Mouse (Mus musculus) liver, postnatal 0 days (tissue): Measurements from ENCODE around the gene Slc48a1. TPM values are rescaled to one million over a fixed set of nuclear protein-coding genes. Genes with fewer than 3 reads are reported as not detected.
A peak's percentile ranks its signal among the peaks of the same experiment; 100 is the strongest.

Experiments
- ATAC-seq: fragments of 200-750 bp; cut with Nextera tagmentation; 2 replicates; pipeline ENCODE4 v1.8.0; 2017; ENCODE audit warnings: mild to moderate bottlenecking, moderate library complexity
- DNase-seq: peaks from one replicate; pipeline ENCODE4 v3.0.0-alpha.2; 2016
- H3K27ac ChIP-seq: fragments of 300-500 bp; sonication (generic); 2 replicates; pipeline ENCODE4 v1.5.1; 2014; ENCODE audit warnings: antibody characterized with exemption, moderate library complexity, mild to moderate bottlenecking, low read depth
- H3K27me3 ChIP-seq: fragments of 300-500 bp; sonication (generic); 2 replicates; pipeline ENCODE4 v1.6.1; 2014; ENCODE audit warnings: low read length, control low read depth, mixed read lengths; ENCODE audit not compliant: insufficient read depth
- H3K36me3 ChIP-seq: fragments of 300-500 bp; sonication (generic); replicated peaks from 2 replicates; pipeline ENCODE4 v1.6.1; 2014; ENCODE audit warnings: mild to moderate bottlenecking, control low read depth, low read length, moderate library complexity, mixed read lengths; ENCODE audit not compliant: insufficient read depth
- H3K4me1 ChIP-seq: fragments of 300-500 bp; sonication (generic); 2 replicates; pipeline ENCODE4 v1.6.1; 2014; ENCODE audit warnings: antibody characterized with exemption, mild to moderate bottlenecking, control low read depth; ENCODE audit not compliant: insufficient read depth
- H3K4me2 ChIP-seq: fragments of 300-500 bp; sonication (generic); 2 replicates; pipeline ENCODE4 v1.6.1; 2014; ENCODE audit warnings: low read depth, mild to moderate bottlenecking, low read length, moderate library complexity, mixed read lengths
- H3K4me3 ChIP-seq: fragments of 300-500 bp; sonication (generic); 2 replicates; pipeline ENCODE4 v1.5.1; 2014; ENCODE audit warnings: low read depth, low read length
- H3K9ac ChIP-seq: fragments of 300-500 bp; sonication (generic); replicated peaks from 2 replicates; pipeline ENCODE4 v1.6.1; 2014; ENCODE audit warnings: mild to moderate bottlenecking, moderate library complexity
- H3K9me3 ChIP-seq: fragments of 300-500 bp; sonication (generic); 2 replicates; pipeline ENCODE4 v1.6.1; 2016; ENCODE audit warnings: mild to moderate bottlenecking, control low read depth, low read length, mixed read lengths
- CTCF ChIP-seq: sonication (generic); IDR thresholded peaks from 2 replicates; pipeline ENCODE4 v1.5.1; 2016; ENCODE audit warnings: antibody characterized with exemption, low read depth
- EP300 ChIP-seq: IDR thresholded peaks from 2 replicates; pipeline ENCODE4 v1.6.1; 2016; ENCODE audit warnings: antibody characterized with exemption, low read depth, mild to moderate bottlenecking
- WGBS: fragments of 180-500 bp; shearing (Covaris S2); extraction: QIAGEN DNeasy Blood & Tissue Kit; methylation state at CpG from one replicate; pipeline ENCODE4 v1.1.7; 2014; ENCODE audit not compliant: insufficient replicate concordance; 5-methylcytosine and 5-hydroxymethylcytosine counted together
- polyA plus RNA-seq: library from polyadenylated mRNA; unstranded; fragments of >200 nt; fragmentation: Nextera tagmentation; extraction: Ambion mirVana; gene quantifications from 2 replicates; pipeline ENCODE4 v1.2.1, GENCODE M21; 2015

Gene Slc48a1
- polyA plus RNA-seq, 1 experiment from 2014 or later = 61.1 TPM

DNA sequence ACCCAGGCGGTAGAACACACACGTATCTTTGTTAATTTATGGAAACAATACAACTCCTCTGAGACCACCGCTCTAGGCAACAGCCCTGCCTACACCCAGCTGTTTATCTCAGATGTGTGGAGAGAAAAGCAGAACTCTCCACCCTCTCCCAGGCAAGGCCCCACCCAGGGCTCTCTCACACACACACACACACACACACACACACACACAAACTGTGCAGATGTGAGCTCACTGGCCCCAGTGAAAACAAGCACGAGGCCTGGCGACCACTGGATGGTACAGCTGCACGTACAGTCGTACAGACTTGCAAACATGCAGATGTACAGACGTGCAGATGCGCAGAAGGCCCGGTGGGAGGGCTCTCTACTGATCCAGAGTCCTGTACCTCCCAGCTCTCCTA lies 33.4 kb upstream of the Slc48a1 start:
- H3K4me1 ChIP-seq = peaks cover 26% of the 10 kb centered on the region
- WGBS = 43% methylated on average over 10 of the region's 10 CpGs
- no peaks in the 10 kb centered on the region for H3K36me3 ChIP-seq
- ATAC-seq = peak; percentile 83
- no peak overlapping the region for H3K9ac ChIP-seq
- H3K4me2 ChIP-seq = no peak overlapping the region
- no peaks in the 10 kb centered on the region for H3K27me3 ChIP-seq
- TF ChIP-seq CTCF (no peak), EP300 (peak; percentile 45; the same call in 1 of the 2 replicates)
- H3K4me3 ChIP-seq = no peak overlapping the region
- H3K27ac ChIP-seq = peak overlapping the region; percentile 69; the same call in 1 of the 2 replicates
- no peaks in the 10 kb centered on the region for H3K9me3 ChIP-seq
- DNase-seq = peak; percentile 72

DNA sequence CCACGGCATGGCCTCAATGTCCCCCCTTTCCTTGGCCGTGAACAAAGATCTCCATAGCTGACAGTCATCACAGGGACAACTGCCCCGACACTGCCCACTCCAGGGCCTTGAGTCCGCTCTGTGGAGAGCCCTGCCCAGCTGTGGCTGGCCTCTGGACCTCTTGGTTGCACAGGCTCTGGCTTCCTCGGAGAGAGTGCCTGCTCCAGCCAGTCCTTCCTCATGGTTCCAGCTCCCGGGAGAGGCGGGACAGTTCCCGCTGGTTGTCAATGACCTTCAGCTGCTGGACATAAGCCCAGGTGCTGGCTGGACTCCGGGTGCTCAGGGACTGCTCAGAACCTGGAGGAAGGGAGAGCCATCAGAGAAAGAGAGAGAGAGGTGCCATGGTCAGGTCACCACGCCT lies 33.0 kb upstream of the Slc48a1 start:
- H3K9ac ChIP-seq = no peak overlapping the region
- no peaks in the 10 kb centered on the region for H3K27me3 ChIP-seq
- ATAC-seq (peak; percentile 14; the same call in 1 of the 2 replicates), DNase-seq (no peak)
- H3K4me1 ChIP-seq = peaks cover 29% of the 10 kb centered on the region
- H3K4me2 ChIP-seq = no peak overlapping the region
- peak overlapping the region; percentile 69 for H3K27ac ChIP-seq
- H3K4me3 ChIP-seq = no peak overlapping the region
- no peaks in the 10 kb centered on the region for H3K36me3 ChIP-seq
- no peaks in the 10 kb centered on the region for H3K9me3 ChIP-seq
- TF ChIP-seq EP300 (no peak), CTCF (no peak)
- 61% methylated on average over 10 of the region's 10 CpGs for WGBS

DNA sequence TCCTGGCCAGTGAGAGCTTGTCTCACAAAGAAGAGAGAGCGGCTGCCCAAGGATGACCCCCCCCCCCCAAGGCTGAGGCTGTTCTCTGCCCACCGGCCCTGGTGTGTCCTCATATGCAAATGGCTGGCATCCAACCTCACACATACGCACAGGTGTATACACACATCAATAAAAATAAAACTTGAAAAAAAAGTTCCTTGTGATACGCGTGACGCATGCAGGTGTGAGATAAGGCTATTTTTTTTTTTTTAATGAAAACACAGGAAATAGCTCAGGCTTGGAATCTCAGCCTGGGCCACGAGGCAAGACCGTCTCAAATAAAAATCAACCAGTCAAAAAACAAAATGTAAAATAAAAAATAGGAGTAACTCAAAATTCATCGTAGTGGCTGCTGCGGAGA lies 32.0 kb upstream of the Slc48a1 start:
- ATAC-seq (no peak), DNase-seq (no peak)
- no peak overlapping the region for H3K27ac ChIP-seq
- peaks cover 33% of the 10 kb centered on the region for H3K4me1 ChIP-seq
- H3K4me2 ChIP-seq = no peak overlapping the region
- H3K9ac ChIP-seq = no peak overlapping the region
- no peaks in the 10 kb centered on the region for H3K9me3 ChIP-seq
- WGBS = 75% methylated on average over 10 of the region's 10 CpGs
- no peaks in the 10 kb centered on the region for H3K27me3 ChIP-seq
- H3K4me3 ChIP-seq = no peak overlapping the region
- TF ChIP-seq CTCF (no peak), EP300 (no peak)
- no peaks in the 10 kb centered on the region for H3K36me3 ChIP-seq

DNA sequence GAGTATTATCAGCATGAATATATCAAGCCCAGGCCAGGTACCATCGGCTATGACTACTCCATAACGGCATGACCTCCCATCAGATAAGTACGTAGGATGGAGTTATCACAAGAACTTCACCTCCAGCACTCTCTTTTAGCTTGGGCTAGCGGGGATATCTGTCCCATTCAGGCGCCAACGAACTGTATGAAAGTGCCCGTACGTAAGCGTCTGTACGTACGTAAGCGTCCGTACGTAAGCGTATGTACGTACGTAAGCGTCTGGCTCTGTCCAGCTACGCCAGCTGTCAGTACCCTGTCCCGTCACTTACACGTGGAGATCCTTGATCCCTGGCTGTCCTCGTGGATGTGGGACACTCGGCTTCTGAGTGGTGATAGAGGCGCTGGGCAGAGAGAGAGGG lies 31.6 kb upstream of the Slc48a1 start:
- WGBS = 71% methylated on average over 24 of the region's 24 CpGs
- Histone ChIP-seq H3K27ac (no peak overlapping the region), H3K4me3 (no peak overlapping the region), H3K9ac (no peak overlapping the region), H3K27me3 (no peaks in the 10 kb centered on the region), H3K4me1 (peaks cover 32% of the 10 kb centered on the region), H3K4me2 (no peak overlapping the region), H3K9me3 (no peaks in the 10 kb centered on the region), H3K36me3 (no peaks in the 10 kb centered on the region)
- peak; percentile 18; the same call in 1 of the 2 replicates for ATAC-seq
- no peak for DNase-seq
- no peak for TF ChIP-seq CTCF
- peak; percentile 69 for TF ChIP-seq EP300

DNA sequence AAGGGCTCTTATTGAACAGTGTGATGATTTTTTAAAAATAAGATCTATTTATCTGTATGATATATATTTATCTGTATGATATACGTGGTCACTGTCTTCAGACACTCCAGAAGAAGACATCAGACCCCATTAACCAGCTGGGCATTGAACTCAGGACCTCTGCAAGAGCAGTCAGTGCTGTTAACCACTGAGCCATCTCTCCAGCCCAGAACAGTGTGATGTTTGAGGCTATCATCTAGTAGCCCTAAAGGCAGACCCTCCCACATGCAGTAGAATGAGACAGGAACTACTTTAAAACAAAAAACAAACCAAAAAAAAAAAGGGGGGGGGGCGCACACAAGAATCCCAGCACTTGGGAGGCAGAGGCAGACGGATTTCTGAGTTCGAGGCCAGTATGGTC lies 30.8 kb upstream of the Slc48a1 start:
- WGBS = 82% methylated on average over 4 of the region's 4 CpGs
- Histone ChIP-seq H3K27ac (no peak overlapping the region), H3K36me3 (no peaks in the 10 kb centered on the region), H3K4me3 (no peak overlapping the region), H3K4me2 (no peak overlapping the region), H3K9ac (no peak overlapping the region), H3K9me3 (no peaks in the 10 kb centered on the region), H3K27me3 (no peaks in the 10 kb centered on the region), H3K4me1 (peaks cover 27% of the 10 kb centered on the region)
- DNase-seq (no peak), ATAC-seq (no peak)
- no peak for TF ChIP-seq EP300
- no peak for TF ChIP-seq CTCF

DNA sequence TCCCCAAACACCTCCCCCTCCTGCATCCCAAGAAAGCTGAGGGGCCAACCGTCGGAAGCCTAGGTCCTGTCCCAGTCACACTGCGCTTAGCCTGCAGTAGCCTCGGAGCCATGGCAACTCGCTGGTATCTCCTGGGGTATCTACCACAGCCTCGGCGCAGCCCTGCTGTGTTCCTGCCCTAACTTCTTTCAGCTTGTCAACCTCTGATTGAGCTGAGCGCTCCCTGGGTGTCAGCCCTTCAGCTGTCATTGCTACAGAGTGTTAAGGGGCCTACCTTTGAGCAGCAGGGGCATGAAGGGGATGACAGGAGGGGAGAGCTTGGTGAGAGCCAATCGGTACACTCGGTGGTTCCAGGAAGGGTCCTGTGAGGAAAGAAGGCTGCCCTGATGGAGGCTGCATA lies 30.0 kb upstream of the Slc48a1 start:
- H3K4me1 ChIP-seq = peaks cover 27% of the 10 kb centered on the region
- 44% methylated on average over 10 of the region's 10 CpGs for WGBS
- no peaks in the 10 kb centered on the region for H3K27me3 ChIP-seq

DNA sequence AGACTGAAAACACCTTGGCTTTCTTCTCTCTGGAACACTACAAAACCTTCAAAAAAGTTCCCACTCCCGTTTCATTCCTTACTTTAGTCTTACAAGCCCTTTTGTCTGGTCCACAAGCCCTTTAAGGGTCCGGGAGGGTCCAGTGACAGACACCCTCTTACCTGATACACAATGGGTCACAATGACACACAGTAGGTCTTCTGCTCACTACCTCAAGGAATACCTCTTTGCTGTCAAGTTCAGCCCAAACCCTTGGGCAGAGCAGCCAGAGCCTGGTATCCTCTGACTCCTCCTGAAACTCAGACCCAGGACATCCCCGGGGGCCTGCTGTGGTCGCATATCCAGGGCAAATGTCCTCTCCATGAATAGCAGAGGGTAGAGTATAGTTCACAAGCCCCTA lies 29.4 kb upstream of the Slc48a1 start:
- no peaks in the 10 kb centered on the region for H3K27me3 ChIP-seq
- peaks cover 27% of the 10 kb centered on the region for H3K4me1 ChIP-seq
- 82% methylated on average over 4 of the region's 4 CpGs for WGBS
- no peak overlapping the region for H3K4me2 ChIP-seq
- H3K4me3 ChIP-seq = no peak overlapping the region
- no peaks in the 10 kb centered on the region for H3K36me3 ChIP-seq
- ATAC-seq = no peak
- TF ChIP-seq EP300 (no peak), CTCF (no peak)
- H3K9ac ChIP-seq = no peak overlapping the region
- no peak overlapping the region for H3K27ac ChIP-seq
- H3K9me3 ChIP-seq = no peaks in the 10 kb centered on the region
- DNase-seq = no peak

More for the DNA sequence above, 30.0 kb upstream of the Slc48a1 start:
- Histone ChIP-seq H3K36me3 (no peaks in the 10 kb centered on the region), H3K9ac (no peak overlapping the region), H3K9me3 (no peaks in the 10 kb centered on the region), H3K4me3 (no peak overlapping the region), H3K4me2 (no peak overlapping the region), H3K27ac (no peak overlapping the region)
- DNase-seq = no peak
- ATAC-seq = peak; percentile 36
- TF ChIP-seq EP300 (no peak), CTCF (no peak)
